In genomic region chr12:56532986-56533495, GRCm38 (mm10) we compare ENCODE assay signal across 9 mouse cellular contexts. TPM values are rescaled to one million over a fixed set of nuclear protein-coding genes. Genes with fewer than 3 reads are reported as not detected.
DNase-seq lines count a peak whose midpoint lies in the region; ATAC-seq and TF ChIP-seq lines count a peak whose summit lies in the region.
"Had no signal": no experiment of that assay in that cellular context is flagged by ENCODE, and none has a peak within 500 bp of the region (broad histone marks: within the 10 kb centered on the region; RNA-seq: fewer than 3 reads in every experiment).

No protein-coding gene starts in this region.

- peaks cover 97% of the 10 kb centered on the region for H3K27me3 ChIP-seq in heart, embryonic 13.5 days (replicated peaks)
- H3K27me3 ChIP-seq in E14TG2a.4 (ENCODE audit: insufficient read depth, low read length) = peaks cover 97% of the 10 kb centered on the region
- peaks cover 98% of the 10 kb centered on the region for H3K27me3 ChIP-seq in forebrain, embryonic 13.5 days
- peaks cover 99% of the 10 kb centered on the region for H3K27me3 ChIP-seq in midbrain, embryonic 12.5 days

- no peaks in the 10 kb centered on the region for H3K36me3 ChIP-seq in heart, embryonic 13.5 days
- no peaks in the 10 kb centered on the region; the same call in 1 of the 2 replicates for H3K36me3 ChIP-seq in E14TG2a.4 (ENCODE audit: insufficient read depth, low read length)
- H3K36me3 ChIP-seq in forebrain, embryonic 13.5 days (ENCODE audit: poor library complexity, severe bottlenecking) = no peaks in the 10 kb centered on the region
- H3K36me3 ChIP-seq in midbrain, embryonic 12.5 days = no peaks in the 10 kb centered on the region

- ATAC-seq in heart, embryonic 13.5 days (ENCODE audit: extremely low read depth, insufficient number of reproducible peaks, low FRiP score, low TSS enrichment) = no peak
- no peak for ATAC-seq in forebrain, embryonic 13.5 days
- ATAC-seq in midbrain, embryonic 12.5 days (ENCODE audit: low FRiP score, low read depth) = peak; percentile 13; the same call in 1 of the 2 replicates

- intact Hi-C loops in heart, postnatal 14 days (cut with DNase I) = no loop called here

- WGBS in heart, embryonic 13.5 days = under 1% methylated on average over 46 of the region's 50 CpGs
- WGBS in forebrain, embryonic 13.5 days = 0% methylated on average over 23 of the region's 50 CpGs
- under 1% methylated on average over 50 of the region's 50 CpGs for WGBS in midbrain, embryonic 12.5 days

- H3K4me2 ChIP-seq in heart, embryonic 13.5 days = peak overlapping the region; percentile 56
- H3K4me2 ChIP-seq in forebrain, embryonic 13.5 days = peak overlapping the region; percentile 51
- H3K4me2 ChIP-seq in midbrain, embryonic 12.5 days (replicated peaks) = peak overlapping the region; percentile 23

- no peak for TF ChIP-seq CTCF in E14TG2a.4 (conservative IDR thresholded peaks at IDR 0.05; ENCODE audit: low read length)

- H3K4me3 ChIP-seq in heart, embryonic 13.5 days = peak overlapping the region; percentile 44
- H3K4me3 ChIP-seq in E14TG2a.4 (replicated peaks; ENCODE audit: low read length) = peak overlapping the region; percentile 63
- peak overlapping the region; percentile 43 for H3K4me3 ChIP-seq in forebrain, embryonic 13.5 days
- peak overlapping the region; percentile 37 for H3K4me3 ChIP-seq in midbrain, embryonic 12.5 days

- peak overlapping the region; percentile 50 for H3K9ac ChIP-seq in heart, embryonic 13.5 days
- H3K9ac ChIP-seq in forebrain, embryonic 13.5 days = peak overlapping the region; percentile 73
- no peak overlapping the region; the same call in 1 of the 2 replicates for H3K9ac ChIP-seq in midbrain, embryonic 12.5 days (replicated peaks)

- no peak overlapping the region for H3K27ac ChIP-seq in heart, embryonic 13.5 days (replicated peaks)
- peak overlapping the region; percentile 86 for H3K27ac ChIP-seq in forebrain, embryonic 13.5 days
- no peak overlapping the region; the same call in 1 of the 2 replicates for H3K27ac ChIP-seq in midbrain, embryonic 12.5 days (replicated peaks)

- DNase-seq in heart, postnatal 14 days = no peak
- no peak for DNase-seq in spleen, adult 18-20 months
- no peak for DNase-seq in urinary bladder, postnatal 14 days (ENCODE audit: low spot score)
- no peak for DNase-seq in cerebellum, adult 9-10 months

- H3K9me3 ChIP-seq in heart, embryonic 13.5 days = no peaks in the 10 kb centered on the region
- peaks cover 20% of the 10 kb centered on the region for H3K9me3 ChIP-seq in E14TG2a.4 (ENCODE audit: low read length)
- no peaks in the 10 kb centered on the region for H3K9me3 ChIP-seq in forebrain, embryonic 13.5 days (replicated peaks)
- no peaks in the 10 kb centered on the region for H3K9me3 ChIP-seq in midbrain, embryonic 12.5 days

- peaks cover 29% of the 10 kb centered on the region for H3K4me1 ChIP-seq in heart, embryonic 13.5 days
- peaks cover 34% of the 10 kb centered on the region for H3K4me1 ChIP-seq in E14TG2a.4 (replicated peaks; ENCODE audit: low read depth, low read length)
- peaks cover 18% of the 10 kb centered on the region for H3K4me1 ChIP-seq in forebrain, embryonic 13.5 days
- H3K4me1 ChIP-seq in midbrain, embryonic 12.5 days = peaks cover 9% of the 10 kb centered on the region; the same call in 1 of the 2 replicates

RNA-seq across cellular contexts. Expression of gene Nkx2-1, which starts 3.7 kb away (rescaled TPM):
- 1.6 and 2.8 TPM in 2 replicates for polyA plus RNA-seq in heart, embryonic 13.5 days (2015; fragmentation: Nextera tagmentation; extraction: Ambion mirVana)
- total RNA-seq in heart, postnatal 14 days (2021) = under 1 TPM in 1 of 2 experiments, not detected in 1; 0.19 TPM
- polyA plus RNA-seq in forebrain, embryonic 13.5 days (2015; fragmentation: Nextera tagmentation; extraction: Ambion mirVana) = 12.4 and 22.6 TPM in 2 replicates
- polyA plus RNA-seq in midbrain, embryonic 12.5 days (2016; fragmentation: Nextera tagmentation; extraction: Ambion mirVana) = 5.2 and 9.3 TPM in 2 replicates
- total RNA-seq: liver, adult 2 months had no signal
